Mouse (Mus musculus): ENCODE data around the gene Col18a1. TPM values are rescaled to one million over a fixed set of nuclear protein-coding genes. Genes with fewer than 3 reads are reported as not detected.

Gene Col18a1
- polyA plus RNA-seq, 1 experiment from 2014 or later, result 167 TPM

GRCm38 (mm10) chr10:77130561-77131240 is 35.6 kb downstream of the Col18a1 start:
- Histone ChIP-seq H3K36me3 (replicated peaks; ENCODE audit: insufficient read depth, low read length) (no peaks in the 10 kb centered on the region), H3K9ac (replicated peaks) (no peak overlapping the region), H3K27me3 (ENCODE audit: insufficient read depth, low read length) (no peaks in the 10 kb centered on the region), H3K4me1 (ENCODE audit: insufficient read depth) (peaks cover 13% of the 10 kb centered on the region), H3K27ac (ENCODE audit: low read depth) (no peak overlapping the region), H3K4me3 (ENCODE audit: low read depth, low read length) (no peak overlapping the region), H3K4me2 (ENCODE audit: low read depth, low read length) (no peak overlapping the region), H3K9me3 (ENCODE audit: low read length) (no peaks in the 10 kb centered on the region)
- DNase-seq, result peak; percentile 92
- TF ChIP-seq CTCF (IDR thresholded peaks at IDR 0.05; ENCODE audit: low read depth), result peak; percentile 100
- TF ChIP-seq EP300 (IDR thresholded peaks at IDR 0.05; ENCODE audit: low read depth), result no peak
- ATAC-seq, result peak; percentile 33
- WGBS (ENCODE audit: insufficient replicate concordance), result 49% methylated on average over 13 of the region's 13 CpGs

DNA sequence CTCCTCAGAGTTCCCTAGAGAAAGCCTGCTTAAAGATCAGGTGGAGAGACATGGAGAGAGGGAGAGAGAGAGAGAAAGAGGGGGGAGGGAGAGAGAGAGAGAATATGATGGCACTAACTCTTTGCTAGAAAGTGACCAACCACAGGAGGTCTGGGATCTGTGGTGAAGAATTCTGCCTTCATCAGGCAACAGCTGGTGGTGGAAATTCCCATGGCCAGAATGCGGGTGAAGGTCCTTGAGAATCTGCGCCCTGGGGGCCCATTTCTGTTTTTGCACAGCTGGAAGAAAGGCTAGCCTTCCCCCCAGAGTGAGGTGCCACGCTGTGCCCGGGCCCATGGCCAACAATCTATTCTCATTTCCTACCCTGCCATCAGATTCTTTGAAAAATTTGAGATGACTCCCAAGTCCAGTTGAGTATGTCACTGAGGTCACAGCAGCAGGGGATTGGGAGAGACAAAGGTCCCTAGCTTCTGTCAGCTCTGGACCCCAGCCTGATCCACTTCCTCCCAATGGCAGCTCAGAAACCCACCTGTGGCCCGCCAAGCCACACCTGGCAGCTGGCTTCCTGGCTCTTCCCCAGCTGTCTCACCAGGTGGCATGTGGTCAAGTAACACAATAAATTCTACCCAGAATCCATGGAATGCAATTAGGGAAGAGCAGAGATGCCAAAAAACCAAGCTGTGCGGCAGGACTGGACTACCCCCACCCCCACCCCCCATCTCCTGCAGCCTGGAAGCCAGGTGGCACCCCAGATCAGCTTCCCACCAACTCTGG is 36.5 kb downstream of the Col18a1 start:
- no peak for ATAC-seq
- WGBS (ENCODE audit: insufficient replicate concordance), result 85% methylated on average over 6 of the region's 6 CpGs
- no peaks in the 10 kb centered on the region for H3K27me3 ChIP-seq (ENCODE audit: insufficient read depth, low read length)
- DNase-seq, result no peak
- H3K27ac ChIP-seq (ENCODE audit: low read depth), result no peak overlapping the region
- H3K9ac ChIP-seq (replicated peaks), result no peak overlapping the region
- H3K36me3 ChIP-seq (replicated peaks; ENCODE audit: insufficient read depth, low read length), result no peaks in the 10 kb centered on the region
- H3K4me1 ChIP-seq (ENCODE audit: insufficient read depth), result peaks cover 17% of the 10 kb centered on the region
- TF ChIP-seq CTCF (IDR thresholded peaks at IDR 0.05; ENCODE audit: low read depth) (no peak), EP300 (IDR thresholded peaks at IDR 0.05; ENCODE audit: low read depth) (no peak)
- no peak overlapping the region for H3K4me2 ChIP-seq (ENCODE audit: low read depth, low read length)
- no peaks in the 10 kb centered on the region for H3K9me3 ChIP-seq (ENCODE audit: low read length)
- H3K4me3 ChIP-seq (ENCODE audit: low read depth, low read length), result no peak overlapping the region

DNA sequence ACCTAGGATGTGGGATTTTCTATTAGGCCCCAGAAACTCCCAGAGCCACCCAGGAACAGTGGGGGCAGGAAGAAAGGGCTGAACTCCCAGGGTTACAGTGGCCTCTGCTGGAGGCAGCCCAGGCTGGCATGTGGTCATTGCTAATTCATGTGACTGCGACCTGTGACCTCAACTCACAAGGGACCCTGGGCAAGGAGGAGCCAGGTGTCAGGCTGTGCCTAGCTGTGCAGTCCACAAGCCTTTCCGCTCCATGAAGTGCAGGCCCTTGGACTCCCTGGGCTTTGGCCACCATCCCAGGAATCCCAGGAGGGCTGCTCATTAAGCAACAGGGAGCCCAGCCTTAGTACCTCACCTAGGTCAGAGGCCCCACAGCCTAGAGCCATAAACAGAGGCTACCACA is 38.4 kb downstream of the Col18a1 start:
- DNase-seq (peak; percentile 66), ATAC-seq (peak; percentile 78)
- 47% methylated on average over 2 of the region's 2 CpGs for WGBS (ENCODE audit: insufficient replicate concordance)
- Histone ChIP-seq H3K27me3 (ENCODE audit: insufficient read depth, low read length) (no peaks in the 10 kb centered on the region), H3K36me3 (replicated peaks; ENCODE audit: insufficient read depth, low read length) (no peaks in the 10 kb centered on the region), H3K9me3 (ENCODE audit: low read length) (no peaks in the 10 kb centered on the region), H3K4me2 (ENCODE audit: low read depth, low read length) (no peak overlapping the region), H3K4me3 (ENCODE audit: low read depth, low read length) (no peak overlapping the region), H3K4me1 (ENCODE audit: insufficient read depth) (peaks cover 12% of the 10 kb centered on the region), H3K27ac (ENCODE audit: low read depth) (no peak overlapping the region), H3K9ac (replicated peaks) (no peak overlapping the region)
- TF ChIP-seq EP300 (IDR thresholded peaks at IDR 0.05; ENCODE audit: low read depth) (no peak), CTCF (IDR thresholded peaks at IDR 0.05; ENCODE audit: low read depth) (peak; percentile 68)

DNA sequence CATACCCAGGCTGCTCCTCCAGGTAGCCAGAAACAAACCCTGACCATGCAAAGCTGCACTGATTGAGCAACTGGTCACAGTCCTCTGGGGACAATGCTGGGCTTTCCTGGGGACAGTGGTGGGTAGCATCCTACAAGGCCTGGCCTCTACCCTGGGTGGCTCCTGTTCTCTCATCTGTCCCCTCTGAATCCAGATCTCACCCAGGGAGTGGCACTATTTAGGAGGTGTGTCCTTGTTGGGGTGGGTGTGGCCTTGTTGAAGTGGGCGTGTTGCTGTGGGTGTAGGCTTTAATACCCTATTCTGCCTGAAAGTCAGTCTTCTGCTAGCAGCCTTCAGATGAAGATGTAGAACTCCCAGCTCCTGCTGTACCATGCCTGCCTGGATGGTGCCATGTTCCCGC is 39.8 kb downstream of the Col18a1 start:
- Histone ChIP-seq H3K27me3 (ENCODE audit: insufficient read depth, low read length) (no peaks in the 10 kb centered on the region), H3K4me1 (ENCODE audit: insufficient read depth) (peaks cover 12% of the 10 kb centered on the region), H3K4me2 (ENCODE audit: low read depth, low read length) (no peak overlapping the region), H3K27ac (ENCODE audit: low read depth) (no peak overlapping the region), H3K4me3 (ENCODE audit: low read depth, low read length) (no peak overlapping the region), H3K9ac (replicated peaks) (no peak overlapping the region), H3K36me3 (replicated peaks; ENCODE audit: insufficient read depth, low read length) (no peaks in the 10 kb centered on the region), H3K9me3 (ENCODE audit: low read length) (no peaks in the 10 kb centered on the region)
- no peak for TF ChIP-seq EP300 (IDR thresholded peaks at IDR 0.05; ENCODE audit: low read depth)
- no peak for TF ChIP-seq CTCF (IDR thresholded peaks at IDR 0.05; ENCODE audit: low read depth)
- 67% methylated on average over 2 of the region's 2 CpGs for WGBS (ENCODE audit: insufficient replicate concordance)
- no peak for ATAC-seq
- DNase-seq, result peak; percentile 27

DNA sequence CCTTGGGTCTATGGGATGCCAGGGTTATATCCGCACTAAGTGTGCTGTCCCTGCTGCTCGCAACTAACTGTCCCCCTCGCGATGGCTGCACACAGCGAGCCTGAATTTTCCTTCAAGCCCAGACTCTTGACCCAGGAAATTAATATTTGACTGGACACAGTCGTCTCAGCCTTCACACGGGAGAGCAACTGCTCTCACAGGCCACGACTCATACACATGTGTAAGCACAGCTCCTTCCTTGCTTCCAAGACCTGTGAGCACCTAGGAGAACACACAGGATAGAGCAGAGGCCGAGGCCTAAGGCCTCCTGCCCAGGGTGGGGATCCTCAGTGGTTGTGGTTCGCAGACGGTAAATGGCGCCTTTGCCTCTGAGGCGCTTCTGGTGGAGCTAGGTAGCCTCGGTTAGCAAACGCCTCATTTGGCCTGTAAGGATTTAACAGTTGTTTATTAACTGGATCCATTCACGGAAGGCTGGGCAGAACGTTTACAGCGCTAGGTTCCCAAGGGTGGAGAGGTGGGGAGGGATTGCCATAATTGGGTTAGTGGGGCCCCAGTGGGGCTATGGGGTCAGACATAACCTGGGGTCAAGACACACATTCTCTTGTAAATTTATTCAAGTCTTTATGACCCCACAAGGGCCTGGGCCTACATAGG is 41.1 kb downstream of the Col18a1 start:
- Histone ChIP-seq H3K27me3 (ENCODE audit: insufficient read depth, low read length) (no peaks in the 10 kb centered on the region), H3K4me1 (ENCODE audit: insufficient read depth) (peaks cover 12% of the 10 kb centered on the region), H3K9me3 (ENCODE audit: low read length) (no peaks in the 10 kb centered on the region), H3K36me3 (replicated peaks; ENCODE audit: insufficient read depth, low read length) (no peaks in the 10 kb centered on the region), H3K4me2 (ENCODE audit: low read depth, low read length) (no peak overlapping the region), H3K9ac (replicated peaks) (no peak overlapping the region; the same call in 1 of the 2 replicates), H3K27ac (ENCODE audit: low read depth) (peak overlapping the region; percentile 35; the same call in 1 of the 2 replicates), H3K4me3 (ENCODE audit: low read depth, low read length) (no peak overlapping the region)
- ATAC-seq (0 out of 2 replicates have a peak, but pooled peaks have one; percentile 7), DNase-seq (no peak)
- 71% methylated on average over 18 of the region's 18 CpGs for WGBS (ENCODE audit: insufficient replicate concordance)
- no peak for TF ChIP-seq CTCF (IDR thresholded peaks at IDR 0.05; ENCODE audit: low read depth)
- no peak for TF ChIP-seq EP300 (IDR thresholded peaks at IDR 0.05; ENCODE audit: low read depth)

- ATAC-seq, result no peak
- H3K4me2 ChIP-seq (ENCODE audit: low read depth, low read length), result no peak overlapping the region
- H3K9ac ChIP-seq (replicated peaks), result no peak overlapping the region
- WGBS (ENCODE audit: insufficient replicate concordance), result 81% methylated on average over 8 of the region's 8 CpGs
- no peak for TF ChIP-seq EP300 (IDR thresholded peaks at IDR 0.05; ENCODE audit: low read depth)
- TF ChIP-seq CTCF (IDR thresholded peaks at IDR 0.05; ENCODE audit: low read depth), result no peak
- no peak overlapping the region for H3K27ac ChIP-seq (ENCODE audit: low read depth)
- DNase-seq, result no peak
- H3K36me3 ChIP-seq (replicated peaks; ENCODE audit: insufficient read depth, low read length), result no peaks in the 10 kb centered on the region
- H3K4me1 ChIP-seq (ENCODE audit: insufficient read depth), result peaks cover 12% of the 10 kb centered on the region
- H3K9me3 ChIP-seq (ENCODE audit: low read length), result no peaks in the 10 kb centered on the region
- no peak overlapping the region for H3K4me3 ChIP-seq (ENCODE audit: low read depth, low read length)
- H3K27me3 ChIP-seq (ENCODE audit: insufficient read depth, low read length), result no peaks in the 10 kb centered on the region
These were observed 42.4 kb downstream of the Col18a1 start for GRCm38 (mm10) chr10:77123953-77124352.

Data from liver, postnatal 0 days (tissue).